Mouse (Mus musculus): ENCODE data around the gene Cstf3.
A peak's percentile ranks its signal among the peaks of the same experiment; 100 is the strongest.

The Cstf3 gene

GRCm38 (mm10) chr2:104604718-104605117, 14.4 kb downstream of the Cstf3 start:
- DNase-seq (ENCODE audit: low spot score): no peak

DNA sequence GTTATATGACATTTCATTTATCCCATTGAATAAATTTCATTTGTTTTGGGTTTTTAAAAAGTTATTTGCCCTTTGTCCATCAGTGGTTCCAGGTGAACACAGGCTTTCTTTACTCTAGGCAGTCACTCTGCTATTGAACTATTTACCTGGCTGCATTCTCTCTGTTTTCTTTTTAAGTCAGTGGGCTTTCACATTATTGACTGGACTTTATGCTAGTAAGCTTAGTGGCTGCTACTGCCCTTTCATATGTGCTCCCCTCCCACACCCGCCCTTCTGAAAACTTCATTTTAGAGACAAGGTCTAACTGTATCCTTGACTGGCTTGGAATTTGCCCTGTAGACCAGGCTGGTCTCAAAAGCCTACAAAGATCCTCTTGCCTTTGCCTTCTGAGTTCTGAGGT, 15.2 kb downstream of the Cstf3 start:
- no peak for DNase-seq (ENCODE audit: low spot score)

DNA sequence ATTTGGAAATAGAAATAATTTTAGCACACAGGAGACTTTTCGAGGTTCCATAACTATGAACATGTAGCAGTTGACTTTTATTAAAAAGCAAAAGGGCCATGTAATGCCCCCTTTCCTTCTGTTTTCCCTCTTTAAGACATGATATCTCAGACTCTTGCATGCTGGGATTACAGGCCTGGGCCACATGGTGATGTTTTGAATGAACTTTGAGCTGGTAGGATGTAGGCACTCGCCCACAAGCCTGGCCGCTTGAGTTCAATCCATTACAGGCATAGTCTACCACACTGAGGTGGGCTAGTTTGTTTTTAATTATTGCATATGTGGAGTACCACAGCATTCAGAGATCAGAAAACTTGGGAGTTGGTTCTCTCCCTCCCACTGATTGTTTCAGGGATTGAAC, 24.5 kb downstream of the Cstf3 start:
- no peak for DNase-seq (ENCODE audit: low spot score)

- no peak for DNase-seq (ENCODE audit: low spot score)
Observed at GRCm38 (mm10) chr2:104615985-104616711, 25.8 kb downstream of the Cstf3 start.

GRCm38 (mm10) chr2:104658659-104659058, 68.3 kb downstream of the Cstf3 start:
- no peak for DNase-seq (ENCODE audit: low spot score)

DNA sequence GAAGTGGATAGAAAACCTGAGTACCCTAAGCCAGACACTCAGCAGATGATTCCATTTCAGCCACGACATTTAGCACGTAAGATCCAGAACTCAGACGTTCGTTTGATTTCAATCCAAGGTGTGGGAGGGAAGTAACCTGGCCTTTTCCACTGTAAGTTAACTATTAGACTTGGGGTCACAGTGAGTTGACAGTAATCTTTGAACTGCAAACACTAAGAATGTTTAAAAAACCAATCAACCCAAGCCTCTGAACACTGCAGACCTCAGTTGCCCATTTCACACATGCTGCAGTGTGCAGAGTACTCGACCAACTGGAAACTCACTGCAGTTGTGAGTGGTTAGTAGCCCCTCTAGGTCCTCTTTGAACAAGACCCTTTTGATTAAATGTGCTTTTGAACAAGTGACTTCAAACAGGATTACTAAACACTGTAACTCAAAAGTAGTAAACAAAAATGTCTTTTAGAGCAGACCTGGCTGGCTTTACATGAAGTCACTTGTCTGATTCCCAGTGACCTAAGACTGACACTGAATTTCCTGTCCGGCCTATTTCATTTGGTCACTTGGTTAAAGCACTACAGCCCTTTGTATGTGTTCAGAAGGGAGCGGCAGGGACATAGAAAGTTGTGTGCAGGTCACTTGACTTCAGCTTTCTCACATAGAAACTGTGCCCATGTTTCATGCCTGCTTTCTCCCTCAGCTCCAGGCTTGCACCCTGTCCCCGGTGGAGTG, 73.2 kb downstream of the Cstf3 start:
- DNase-seq (ENCODE audit: low spot score): no peak

DNA sequence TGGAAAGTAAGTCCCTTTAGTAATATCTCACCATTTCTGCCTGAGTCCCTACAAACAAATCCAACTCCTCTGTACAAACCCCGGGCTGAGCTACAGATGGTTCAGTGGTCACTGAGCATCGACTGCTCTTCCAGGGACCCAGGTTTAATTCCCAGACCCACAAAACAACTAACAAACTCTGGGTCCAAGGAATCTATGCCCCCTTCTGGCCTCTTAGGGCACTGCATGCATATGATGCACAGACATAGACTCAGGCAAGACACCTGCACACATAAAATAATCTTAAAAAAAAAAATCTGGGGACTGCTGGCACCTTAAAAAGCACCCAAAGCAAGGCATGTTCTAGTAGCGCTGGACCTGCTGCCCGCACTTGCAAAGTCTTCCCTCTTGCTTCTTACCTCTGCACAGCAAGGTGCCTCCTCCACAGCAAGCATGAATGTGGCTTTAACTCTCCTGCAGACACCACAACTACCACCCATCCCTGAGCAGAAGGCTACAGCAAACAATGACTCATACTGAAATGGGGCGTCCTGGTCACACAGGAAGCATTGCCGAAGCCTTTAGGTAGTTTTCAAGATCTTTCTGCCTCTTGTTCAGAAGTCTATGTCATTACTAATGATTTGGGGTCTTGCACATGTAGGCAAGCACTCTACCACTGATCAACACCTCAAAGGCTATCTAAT, 78.9 kb downstream of the Cstf3 start:
- DNase-seq (ENCODE audit: low spot score): no peak

- DNase-seq (ENCODE audit: low spot score): no peak
Observed at GRCm38 (mm10) chr2:104671724-104672123, 81.4 kb downstream of the Cstf3 start.

GRCm38 (mm10) chr2:104677326-104677725, 87.0 kb downstream of the Cstf3 start:
- DNase-seq (ENCODE audit: low spot score): no peak

DNA sequence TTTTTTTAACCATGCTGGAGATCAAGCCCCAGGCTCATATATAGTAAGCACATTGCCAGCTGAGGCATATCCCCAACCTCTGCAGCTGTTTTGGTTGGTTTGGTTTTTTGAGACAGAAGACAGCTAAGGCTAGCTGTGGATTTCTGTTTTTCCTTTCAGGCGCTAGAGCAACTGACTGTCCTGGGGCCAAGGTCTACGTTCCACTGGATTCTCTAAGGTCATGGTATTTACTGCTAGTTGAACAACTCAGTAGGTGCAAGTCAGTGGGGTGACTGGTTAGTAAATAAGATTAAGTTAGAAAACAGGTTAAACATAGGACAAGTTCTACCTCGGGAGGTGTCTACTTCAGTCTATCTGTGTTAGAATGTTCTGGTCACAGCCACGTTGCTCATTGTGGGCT, 94.4 kb downstream of the Cstf3 start:
- DNase-seq (ENCODE audit: low spot score): no peak

DNA sequence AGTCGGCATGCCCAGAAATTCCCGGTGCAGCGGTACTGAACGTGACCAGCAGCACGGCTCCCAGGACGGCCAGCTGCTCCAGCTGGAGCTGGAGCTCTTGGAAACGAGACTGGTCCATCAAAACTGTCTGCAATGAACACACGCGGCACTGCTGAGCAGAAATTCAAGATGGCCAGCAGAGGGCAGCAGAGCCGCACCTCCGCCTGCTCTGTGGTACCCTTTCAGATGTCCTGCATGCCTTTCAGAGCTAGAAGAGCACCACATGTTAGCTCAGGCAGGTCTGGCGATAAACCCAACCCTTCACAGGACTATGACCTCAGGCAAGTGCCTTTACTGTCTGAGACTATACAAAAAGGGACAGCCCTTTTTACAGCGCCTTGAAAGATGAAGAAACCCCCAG, 95.1 kb downstream of the Cstf3 start:
- peak; percentile 79 for DNase-seq (ENCODE audit: low spot score)

GRCm38 (mm10) chr2:104687261-104687660, 96.9 kb downstream of the Cstf3 start:
- DNase-seq (ENCODE audit: low spot score): no peak

DNA sequence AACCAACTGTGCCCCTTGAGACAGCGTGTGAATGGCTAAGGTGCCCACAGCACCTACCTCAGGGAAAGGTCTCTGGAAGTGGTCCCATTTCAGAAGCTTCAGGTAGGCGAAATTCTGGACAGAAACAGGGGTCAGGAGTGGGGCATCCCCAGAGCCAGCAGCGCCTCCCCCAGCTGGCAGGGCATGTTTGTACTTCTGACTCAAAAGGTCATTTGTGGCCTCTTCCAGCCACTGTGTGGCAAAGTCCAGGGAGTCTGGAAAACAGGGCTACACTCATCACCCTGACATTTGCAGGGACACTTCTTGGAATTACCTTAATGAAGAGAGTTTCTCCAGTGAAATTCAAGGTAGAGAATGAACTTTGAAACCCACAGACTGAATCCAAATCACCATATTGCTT, 98.0 kb downstream of the Cstf3 start:
- DNase-seq (ENCODE audit: low spot score): no peak

- DNase-seq (ENCODE audit: low spot score): no peak
Observed at GRCm38 (mm10) chr2:104688724-104689123, 98.4 kb downstream of the Cstf3 start.

GRCm38 (mm10) chr2:104690720-104691119, 100.4 kb downstream of the Cstf3 start:
- no peak for DNase-seq (ENCODE audit: low spot score)

- no peak for DNase-seq (ENCODE audit: low spot score)
Observed at GRCm38 (mm10) chr2:104692551-104692950, 102.2 kb downstream of the Cstf3 start.

DNA sequence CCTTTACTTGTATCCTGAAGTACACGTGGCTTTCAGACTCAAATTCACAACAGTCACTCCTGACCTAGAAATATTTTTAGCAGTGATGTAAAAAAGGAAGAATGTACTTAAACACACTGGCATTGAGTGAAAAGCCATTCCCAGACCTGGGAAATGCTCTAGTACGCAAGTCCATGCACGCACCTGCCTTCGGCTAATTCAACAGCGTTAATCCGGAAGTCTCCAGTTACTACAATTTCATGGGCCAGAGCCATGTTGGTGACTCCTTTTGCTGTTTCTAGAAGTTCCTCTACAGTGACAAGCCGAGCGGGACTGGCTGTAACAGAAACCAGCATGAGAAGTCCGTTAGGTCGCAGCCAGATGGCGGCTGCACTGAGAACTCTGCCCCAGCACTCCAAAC, 109.3 kb downstream of the Cstf3 start:
- DNase-seq (ENCODE audit: low spot score): no peak

DNA sequence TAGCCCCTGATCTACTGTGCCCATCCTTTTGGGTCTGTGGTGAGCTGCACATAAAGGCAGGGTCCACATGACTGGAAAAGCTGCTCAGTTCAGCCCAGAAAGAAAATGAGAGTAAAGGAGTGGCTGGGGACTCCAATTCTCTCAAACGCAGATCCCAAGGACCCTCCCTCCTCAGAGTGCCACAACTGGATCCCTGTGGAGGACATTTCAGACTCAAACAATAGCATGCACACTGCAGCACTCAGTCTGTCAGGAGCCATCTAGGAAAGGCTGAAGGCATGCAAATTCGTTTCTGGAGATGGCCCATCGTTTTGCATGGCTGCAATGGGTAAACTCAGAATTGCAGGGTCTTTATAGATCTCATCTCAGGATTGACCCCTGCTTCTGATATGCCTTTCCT, 112.8 kb downstream of the Cstf3 start:
- no peak for DNase-seq (ENCODE audit: low spot score)

DNA sequence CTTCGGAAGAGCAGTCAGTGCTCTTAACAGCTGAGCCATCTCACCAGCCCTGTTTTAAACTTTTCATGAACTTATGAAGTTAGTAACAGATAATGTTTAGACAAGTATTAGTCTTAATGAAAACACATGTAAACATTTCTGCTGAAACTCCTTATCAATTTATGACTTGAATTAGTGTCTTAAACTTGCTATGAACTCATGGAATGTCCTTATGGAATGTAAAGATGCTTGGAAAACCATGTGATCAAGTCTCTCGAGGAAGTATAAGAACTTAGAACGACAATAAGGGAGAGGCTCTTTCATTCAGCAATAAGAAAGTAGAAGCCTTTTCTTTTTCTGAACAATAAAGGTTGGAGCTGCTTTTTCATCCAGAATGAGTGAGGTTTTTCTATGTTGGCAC, 114.0 kb downstream of the Cstf3 start:
- no peak for DNase-seq (ENCODE audit: low spot score)

DNA sequence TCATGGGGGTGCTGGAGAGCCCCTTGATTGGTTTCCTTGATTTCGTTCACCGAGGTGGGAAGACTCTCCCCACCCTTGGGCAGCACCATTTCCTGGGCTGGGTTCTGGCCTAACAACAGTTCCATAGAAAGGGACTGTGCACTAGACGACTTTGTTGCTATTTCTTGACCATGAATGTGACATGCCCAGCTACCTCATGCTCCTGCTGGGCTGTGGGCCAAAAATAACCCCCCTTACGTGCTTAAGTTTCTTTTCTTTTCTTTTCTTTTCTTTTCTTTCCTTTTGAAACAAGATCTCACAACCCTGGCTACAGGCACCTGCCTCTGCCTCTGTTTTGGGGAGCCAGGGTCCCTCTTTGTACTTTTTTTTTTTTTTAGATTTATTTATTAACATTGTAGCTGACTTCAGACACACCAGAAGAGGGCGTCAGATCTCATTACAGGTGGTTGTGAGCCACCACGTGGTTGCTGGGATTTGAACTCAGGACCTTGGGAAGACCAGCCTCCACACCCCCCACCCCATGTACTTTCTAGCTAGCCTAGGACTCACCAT, 119.5 kb downstream of the Cstf3 start:
- DNase-seq (ENCODE audit: low spot score): no peak

DNA sequence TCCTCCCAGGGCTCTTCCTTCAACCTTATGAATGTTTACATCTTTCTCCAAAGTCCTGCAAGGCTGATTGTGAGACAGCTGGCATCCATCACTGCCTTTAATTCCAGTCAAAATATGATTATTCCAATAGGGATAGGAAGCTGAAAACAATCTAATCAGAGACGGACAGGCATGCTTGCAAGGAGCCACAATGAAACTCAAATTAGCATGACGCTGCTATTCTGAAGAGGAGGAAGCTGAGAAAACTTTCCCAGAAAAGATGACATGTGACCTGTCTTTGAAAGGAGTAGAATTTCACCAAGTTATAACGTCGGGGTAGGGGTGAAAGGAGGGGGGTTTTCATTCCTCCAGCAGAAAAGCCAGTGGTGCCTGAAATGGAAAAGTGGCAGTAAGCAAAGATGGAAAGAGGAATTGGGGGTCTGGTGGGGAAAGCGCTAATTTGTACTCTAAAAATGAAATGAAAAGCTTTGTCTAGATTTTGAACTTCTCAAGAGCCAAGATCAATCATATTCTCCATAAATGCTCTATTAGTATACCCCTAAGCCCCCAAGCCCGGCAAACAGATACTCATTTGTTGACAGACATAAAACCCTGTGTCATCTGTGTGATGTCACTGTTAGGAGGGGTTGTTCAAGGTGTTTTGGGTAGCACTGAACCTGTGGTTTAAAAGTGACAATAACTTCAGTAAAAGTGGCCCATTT, 120.5 kb downstream of the Cstf3 start:
- no peak for DNase-seq (ENCODE audit: low spot score)
